Mouse (Mus musculus) MEL (cell line): ENCODE results near the gene Htra2. TPM values are rescaled to one million over a fixed set of nuclear protein-coding genes. Genes with fewer than 3 reads are reported as not detected.

ENCODE experiments used
- DNase-seq: peaks from one replicate; pipeline ENCODE4 v3.0.0; 2011; ENCODE audit warnings: low read depth, low spot score
- H3K27ac ChIP-seq: 2 replicates; pipeline ENCODE4 v1.5.1; 2012; ENCODE audit warnings: low read depth, mild to moderate bottlenecking, control low read depth, low read length, moderate library complexity; ENCODE audit not compliant: control insufficient read depth
- H3K27me3 ChIP-seq, 2 experiments: fragments of 150-350 bp in 1 of 2; sonication (generic) in 1 of 2; 2 replicates each; pipeline ENCODE4 v1.6.1; 2012; ENCODE audit warnings: low read length in 2 of 2, mild to moderate bottlenecking in 2 of 2, improper control_type of control experiment in 1 of 2, moderate library complexity in 1 of 2; ENCODE audit not compliant: insufficient read depth in 2 of 2, control insufficient read depth in 1 of 2
- H3K36me3 ChIP-seq, 2 experiments: 2 replicates each; pipeline ENCODE4 v1.6.1; 2012 to 2014; ENCODE audit warnings: low read length in 2 of 2, improper control_type of control experiment in 1 of 2, inconsistent platforms in 1 of 2, mild to moderate bottlenecking in 1 of 2; ENCODE audit not compliant: insufficient read depth in 2 of 2, control insufficient read depth in 1 of 2
- H3K4me1 ChIP-seq, 2 experiments: fragments of 150-350 bp in 1 of 2; sonication (generic) in 1 of 2; 2 replicates each; pipeline ENCODE4 v1.6.1; 2012; ENCODE audit warnings: low read length in 2 of 2, improper control_type of control experiment in 1 of 2, mild to moderate bottlenecking in 1 of 2; ENCODE audit not compliant: insufficient read depth in 2 of 2, control insufficient read depth in 1 of 2
- H3K4me3 ChIP-seq, 2 experiments: fragments of 150-350 bp in 1 of 2; sonication (generic) in 1 of 2; 2 replicates each; pipeline ENCODE4 v1.5.1; 2012; ENCODE audit warnings: low read depth in 2 of 2, low read length in 2 of 2, mild to moderate bottlenecking in 2 of 2, moderate library complexity in 2 of 2, control low read depth in 1 of 2, improper control_type of control experiment in 1 of 2; ENCODE audit not compliant: control insufficient read depth in 1 of 2, insufficient read depth in 1 of 2
- H3K79me2 ChIP-seq: 2 replicates; pipeline ENCODE4 v1.6.1; 2012; ENCODE audit warnings: mild to moderate bottlenecking, low read length, moderate library complexity; ENCODE audit not compliant: control insufficient read depth, poor library complexity, insufficient read depth
- H3K9ac ChIP-seq: 2 replicates; pipeline ENCODE4 v1.6.1; 2012; ENCODE audit warnings: low read depth, mild to moderate bottlenecking, control low read depth, low read length, moderate library complexity; ENCODE audit not compliant: control insufficient read depth, poor library complexity, severe bottlenecking
- H3K9me3 ChIP-seq: fragments of 150-350 bp; sonication (generic); replicated peaks from 2 replicates; pipeline ENCODE4 v1.6.1; 2012; ENCODE audit warnings: mild to moderate bottlenecking, low read length, improper control_type of control experiment, moderate library complexity; ENCODE audit not compliant: insufficient read depth
- CHD2 ChIP-seq: IDR thresholded peaks from 2 replicates; pipeline ENCODE4 v1.6.1; 2011; ENCODE audit warnings: low read length, improper control_type of control experiment
- ELF1 ChIP-seq: IDR thresholded peaks from 2 replicates; pipeline ENCODE4 v1.6.1; 2014; ENCODE audit warnings: low read depth, mild to moderate bottlenecking, inconsistent platforms, low read length, improper control_type of control experiment, moderate library complexity
- EP300 ChIP-seq, 2 experiments: IDR thresholded peaks; 2 replicates each; pipeline ENCODE4 v1.6.1; 2011; ENCODE audit warnings: improper control_type of control experiment in 2 of 2, low read length in 2 of 2, low read depth in 1 of 2, mild to moderate bottlenecking in 1 of 2
- JUND ChIP-seq: IDR thresholded peaks from 2 replicates; pipeline ENCODE4 v1.6.1; 2011; ENCODE audit warnings: low read depth, mild to moderate bottlenecking, improper control_type of control experiment, low read length
- KAT2A ChIP-seq: conservative IDR thresholded peaks from 2 replicates; pipeline ENCODE4 v1.6.1; 2012; ENCODE audit warnings: low read depth, low read length, improper control_type of control experiment, inconsistent platforms
- MAFK ChIP-seq: IDR thresholded peaks from 2 replicates; pipeline ENCODE4 v1.6.1; 2011; ENCODE audit warnings: low read depth, mild to moderate bottlenecking, low read length, improper control_type of control experiment, borderline replicate concordance
- MAX ChIP-seq: IDR thresholded peaks from 2 replicates; pipeline ENCODE4 v1.6.1; 2011; ENCODE audit warnings: low read length, improper control_type of control experiment
- MEF2A ChIP-seq: IDR thresholded peaks from 2 replicates; pipeline ENCODE4 v1.6.1; 2014; ENCODE audit warnings: low read depth, mild to moderate bottlenecking, inconsistent platforms, low read length, improper control_type of control experiment; ENCODE audit not compliant: poor library complexity, insufficient replicate concordance, severe bottlenecking; ENCODE audit errors: extremely low read depth
- MXI1 ChIP-seq: IDR thresholded peaks from 2 replicates; pipeline ENCODE4 v1.6.1; 2011; ENCODE audit warnings: mild to moderate bottlenecking, low read depth, low read length, improper control_type of control experiment
- NRF1 ChIP-seq: IDR thresholded peaks from 2 replicates; pipeline ENCODE4 v1.6.1; 2014; ENCODE audit warnings: low read depth, mild to moderate bottlenecking, inconsistent platforms, low read length, improper control_type of control experiment, moderate library complexity; ENCODE audit not compliant: poor library complexity, insufficient read depth, severe bottlenecking
- POLR2A ChIP-seq, 2 experiments: IDR thresholded peaks; 2 replicates each; pipeline ENCODE4 v1.6.1; 2011 to 2012; ENCODE audit warnings: low read length in 2 of 2, mild to moderate bottlenecking in 2 of 2, control low read depth in 1 of 2, improper control_type of control experiment in 1 of 2, low read depth in 1 of 2, moderate library complexity in 1 of 2; ENCODE audit not compliant: control insufficient read depth in 1 of 2, insufficient read depth in 1 of 2, poor library complexity in 1 of 2
- RAD21 ChIP-seq: IDR thresholded peaks from 2 replicates; pipeline ENCODE4 v1.6.1; 2011; ENCODE audit warnings: mild to moderate bottlenecking, low read depth, low read length, improper control_type of control experiment
- SIN3A ChIP-seq: IDR thresholded peaks from 2 replicates; pipeline ENCODE4 v1.6.1; 2012; ENCODE audit warnings: low read length, improper control_type of control experiment, inconsistent platforms
- SMC3 ChIP-seq: IDR thresholded peaks from 2 replicates; pipeline ENCODE4 v1.6.1; 2011; ENCODE audit warnings: low read depth, low read length, improper control_type of control experiment
- TCF12 ChIP-seq: IDR thresholded peaks from 2 replicates; pipeline ENCODE4 v1.6.1; 2014; ENCODE audit warnings: low read depth, mild to moderate bottlenecking, inconsistent platforms, low read length, improper control_type of control experiment, moderate library complexity
- USF1 ChIP-seq: IDR thresholded peaks from 2 replicates; pipeline ENCODE4 v1.6.1; 2014; ENCODE audit warnings: low read depth, mild to moderate bottlenecking, inconsistent platforms, low read length, improper control_type of control experiment, moderate library complexity
- USF2 ChIP-seq, 2 experiments: IDR thresholded peaks; 2 replicates each; pipeline ENCODE4 v1.6.1; 2011 to 2012; ENCODE audit warnings: improper control_type of control experiment in 2 of 2, low read length in 2 of 2, borderline replicate concordance in 1 of 2, inconsistent platforms in 1 of 2, low read depth in 1 of 2, mild to moderate bottlenecking in 1 of 2; ENCODE audit not compliant: insufficient read depth in 1 of 2
- polyA plus RNA-seq, 2 experiments: library from polyadenylated mRNA; stranded (reverse) in 1 of 2; unstranded in 1 of 2; fragments of >175 nt in 1 of 2; fragments of >200 nt in 1 of 2; gene quantifications; 2 replicates each; pipeline versions ENCODE4 v1.2.1 to v1.2.4; 2012; ENCODE audit warnings: low replicate concordance in 2 of 2, low read depth in 1 of 2; ENCODE audit not compliant: insufficient read length in 2 of 2, insufficient read depth in 1 of 2, missing spikeins in 1 of 2
- total RNA-seq: library from RNA; depleted of rRNA; stranded (reverse); fragments of 300-350 nt; gene quantifications from 2 replicates; pipeline ENCODE4 v1.2.3, GENCODE M21; 2012

The Htra2 gene
- total and polyA plus RNA-seq, 3 experiments: 107 to 133 TPM; not detected in 1

GRCm38 (mm10) chr6:83040601-83041000 is 14.5 kb downstream of the Htra2 start:
- Histone ChIP-seq H3K79me2 (no peaks in the 10 kb centered on the region), H3K4me1 (peaks cover 0 to 4% of the 10 kb centered on the region in 2 experiments; a peak in 2 of 4 replicates), H3K9me3 (no peaks in the 10 kb centered on the region), H3K36me3 (peaks cover 0 to 2% of the 10 kb centered on the region in 2 experiments; a peak in 1 of 4 replicates), H3K27me3 (no peaks in the 10 kb centered on the region; a peak in 1 of 4 replicates), H3K4me3 (no peak overlapping the region), H3K9ac (no peak overlapping the region), H3K27ac (no peak overlapping the region)
- TF ChIP-seq JUND (no peak), MXI1 (no peak), KAT2A (no peak), SMC3 (no peak), TCF12 (no peak)
- no peak for DNase-seq

- peak; percentile 77 for DNase-seq
- no peaks in the 10 kb centered on the region for H3K79me2 ChIP-seq
- H3K36me3 ChIP-seq: no peaks in the 10 kb centered on the region
- H3K4me1 ChIP-seq: peaks cover 0 to 4% of the 10 kb centered on the region in 2 experiments; a peak in 2 of 4 replicates
- H3K27ac ChIP-seq: no peak overlapping the region; the same call in 1 of the 2 replicates
- no peaks in the 10 kb centered on the region for H3K9me3 ChIP-seq
- TF ChIP-seq EP300 (IDR thresholded peaks at IDR 0.05; ENCODE audit: low read depth in 1 of 2, low read length in 2 of 2): no peak
- no peak for TF ChIP-seq ELF1
- TF ChIP-seq MEF2A: no peak
- no peak for TF ChIP-seq USF2 (IDR thresholded peaks at IDR 0.05; ENCODE audit: borderline replicate concordance in 1 of 2, insufficient read depth in 1 of 2, low read depth in 1 of 2, low read length in 2 of 2)
- no peak for TF ChIP-seq MAFK
- TF ChIP-seq USF1: no peak
- TF ChIP-seq NRF1: peak; percentile 75
- peak; percentile 53; the same call in 1 of the 2 replicates for TF ChIP-seq MAX
- peak in 1 of 2 experiments; percentile 17; a peak in 1 of 4 replicates for TF ChIP-seq POLR2A (IDR thresholded peaks at IDR 0.05; ENCODE audit: control insufficient read depth in 1 of 2, insufficient read depth in 1 of 2, low read depth in 1 of 2, low read length in 2 of 2, poor library complexity in 1 of 2)
- TF ChIP-seq RAD21: no peak
- TF ChIP-seq CHD2: peak; percentile 65
- TF ChIP-seq SIN3A: 0 out of 2 replicates have a peak, but pooled peaks have one; percentile 2
- TF ChIP-seq, all 39 proteins: peak for 5
- Histone ChIP-seq H3K27me3 (no peaks in the 10 kb centered on the region; a peak in 1 of 4 replicates), H3K4me3 (peak overlapping the region; percentile 34 to 42), H3K9ac (peak overlapping the region; percentile 35)
These were observed 16.5 kb downstream of the Htra2 start for GRCm38 (mm10) chr6:83038496-83039012.
